Mouse (Mus musculus): ENCODE results near the gene Gm42674. TPM values are rescaled to one million over a fixed set of nuclear protein-coding genes. Genes with fewer than 3 reads are reported as not detected.

Gm42674 gene
- polyA plus RNA-seq, 1 experiment from 2014 or later, result not detected

DNA sequence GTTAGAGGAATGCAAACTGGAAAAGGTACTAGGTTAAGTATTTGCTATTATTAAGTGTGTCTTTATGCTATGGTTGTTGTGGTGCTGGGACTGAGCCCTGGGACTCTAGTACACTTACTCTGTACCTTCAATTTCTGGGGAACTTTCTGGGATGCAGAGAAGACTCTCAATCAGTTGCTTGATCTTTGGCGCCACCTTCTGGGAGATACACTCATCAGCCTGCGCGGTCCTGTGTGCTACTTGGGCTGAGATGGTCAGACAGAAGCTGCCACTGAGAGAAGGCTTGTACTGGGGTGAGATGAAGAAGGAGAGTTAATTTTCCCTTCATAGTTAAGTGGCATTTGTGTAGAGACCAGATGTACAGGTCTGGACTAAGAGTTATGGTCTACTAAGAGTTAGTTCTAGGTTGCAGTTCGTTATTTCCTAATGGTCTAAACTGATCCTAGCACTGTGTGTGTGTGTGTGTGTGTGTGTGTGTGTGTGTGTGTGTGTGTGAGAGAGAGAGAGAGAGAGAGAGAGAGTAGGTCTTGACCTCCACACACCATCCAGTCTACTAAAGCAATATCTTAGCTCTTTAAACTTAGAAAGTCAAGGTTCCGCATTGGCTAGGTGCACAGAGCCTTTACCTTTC, 51.3 kb downstream of the Gm42674 start:
- no peak overlapping the region for H3K4me2 ChIP-seq (ENCODE audit: low read length)
- no peaks in the 10 kb centered on the region for H3K9me3 ChIP-seq (ENCODE audit: control insufficient read depth, low read length)
- H3K4me1 ChIP-seq (ENCODE audit: control insufficient read depth in 2 of 2, insufficient read depth in 2 of 2, low read length in 2 of 2), result no peaks in the 10 kb centered on the region
- no peaks in the 10 kb centered on the region; the same call in 1 of the 2 replicates for H3K27me3 ChIP-seq (ENCODE audit: control insufficient read depth, insufficient read depth, low read length)
- no peak for ATAC-seq (ENCODE audit: insufficient number of reproducible peaks, insufficient read depth, low FRiP score, low read depth)
- WGBS, result 35% methylated on average over 5 of the region's 5 CpGs
- H3K36me3 ChIP-seq (ENCODE audit: control insufficient read depth, insufficient read depth, low read length), result no peaks in the 10 kb centered on the region
- no peak overlapping the region for H3K4me3 ChIP-seq (ENCODE audit: control insufficient read depth in 1 of 2, insufficient read depth in 1 of 2, low read depth in 1 of 2, low read length in 2 of 2)
- H3K9ac ChIP-seq (ENCODE audit: low read length), result no peak overlapping the region
- H3K27ac ChIP-seq (replicated peaks in 1 of 2; ENCODE audit: control insufficient read depth in 1 of 2, insufficient read depth in 1 of 2, low read depth in 2 of 2, low read length in 2 of 2), result no peak overlapping the region

DNA sequence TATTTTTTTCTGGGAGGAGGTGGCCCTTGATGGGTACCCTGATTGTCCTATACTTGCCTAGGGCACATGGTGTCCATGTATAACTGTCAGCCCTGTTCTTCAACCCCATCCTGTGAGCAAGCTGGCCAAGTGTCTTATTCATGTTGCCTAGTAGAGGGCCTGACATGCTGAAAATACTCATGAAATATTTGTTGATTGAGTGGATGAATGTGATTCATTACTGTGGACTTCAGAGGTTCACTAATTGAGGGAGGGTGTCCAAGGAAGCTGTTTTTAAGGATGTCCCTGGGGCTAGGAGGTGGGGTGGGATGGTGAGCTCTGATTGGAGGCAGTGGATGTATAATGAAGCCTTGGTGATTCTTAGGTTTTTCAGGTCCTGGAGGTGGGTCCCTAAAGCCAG, 52.0 kb downstream of the Gm42674 start, which contains the start of gene S100a7a:
TSS of gene S100a7a (plus strand) at position 301 of the 400 bp plus-strand sequence.
- H3K9ac ChIP-seq (ENCODE audit: low read length), result no peak within 1 kb of the TSS
- no peak within 1 kb of the TSS for H3K4me2 ChIP-seq (ENCODE audit: low read length)
- no peaks in the 10 kb centered on the region for H3K36me3 ChIP-seq (ENCODE audit: control insufficient read depth, insufficient read depth, low read length)
- H3K27me3 ChIP-seq (ENCODE audit: control insufficient read depth, insufficient read depth, low read length), result no peaks in the 10 kb centered on the region; the same call in 1 of the 2 replicates
- no peaks in the 10 kb centered on the region for H3K4me1 ChIP-seq (ENCODE audit: control insufficient read depth in 2 of 2, insufficient read depth in 2 of 2, low read length in 2 of 2)
- ATAC-seq (ENCODE audit: insufficient number of reproducible peaks, insufficient read depth, low FRiP score, low read depth), result no peak
- H3K27ac ChIP-seq (replicated peaks in 1 of 2; ENCODE audit: control insufficient read depth in 1 of 2, insufficient read depth in 1 of 2, low read depth in 2 of 2, low read length in 2 of 2), result no peak within 1 kb of the TSS
- H3K9me3 ChIP-seq (ENCODE audit: control insufficient read depth, low read length), result no peaks in the 10 kb centered on the region
- H3K4me3 ChIP-seq (ENCODE audit: control insufficient read depth in 1 of 2, insufficient read depth in 1 of 2, low read depth in 1 of 2, low read length in 2 of 2), result no peak within 1 kb of the TSS

Other genes starting within 250 kb of the Gm42674 start
- gene Slc27a3, start 212.0 kb upstream of the Gm42674 start, polyA plus RNA-seq (2014; fragmentation: Nextera tagmentation; extraction: Ambion mirVana), result 4.3 and 4.6 TPM in 2 replicates
- gene Ints3, start 168.3 kb upstream of the Gm42674 start, polyA plus RNA-seq (2014; fragmentation: Nextera tagmentation; extraction: Ambion mirVana), result 21.0 and 22.1 TPM in 2 replicates
- gene Npr1, start 136.0 kb upstream of the Gm42674 start, polyA plus RNA-seq (2014; fragmentation: Nextera tagmentation; extraction: Ambion mirVana), result 11.6 and 11.8 TPM in 2 replicates
- gene Ilf2, start 125.8 kb upstream of the Gm42674 start, polyA plus RNA-seq (2014; fragmentation: Nextera tagmentation; extraction: Ambion mirVana), result 110 and 112 TPM in 2 replicates
- 83.8 and 89.3 TPM in 2 replicates for gene Snapin, start 110.9 kb upstream of the Gm42674 start, polyA plus RNA-seq (2014; fragmentation: Nextera tagmentation; extraction: Ambion mirVana)
- gene Chtop, start 92.4 kb upstream of the Gm42674 start, polyA plus RNA-seq (2014; fragmentation: Nextera tagmentation; extraction: Ambion mirVana), result 60.2 and 65.7 TPM in 2 replicates
- gene S100a1, start 87.5 kb upstream of the Gm42674 start, polyA plus RNA-seq (2014; fragmentation: Nextera tagmentation; extraction: Ambion mirVana), result 319 and 338 TPM in 2 replicates
- gene S100a13, start 87.5 kb upstream of the Gm42674 start, polyA plus RNA-seq (2014; fragmentation: Nextera tagmentation; extraction: Ambion mirVana), result 86.9 and 99.9 TPM in 2 replicates
- gene S100a14, start 75.0 kb upstream of the Gm42674 start, polyA plus RNA-seq (2014; fragmentation: Nextera tagmentation; extraction: Ambion mirVana), result not detected in 2 replicates
- gene S100a16, start 64.7 kb upstream of the Gm42674 start, polyA plus RNA-seq (2014; fragmentation: Nextera tagmentation; extraction: Ambion mirVana), result 80.7 and 84.0 TPM in 2 replicates
- gene S100a3, start 41.3 kb upstream of the Gm42674 start, polyA plus RNA-seq (2014; fragmentation: Nextera tagmentation; extraction: Ambion mirVana), result 0.32 TPM in 2 replicates
- gene S100a2, start 11.7 kb upstream of the Gm42674 start, polyA plus RNA-seq (2014; fragmentation: Nextera tagmentation; extraction: Ambion mirVana), result not detected in 2 replicates
- 2.5 and 3.8 TPM in 2 replicates for gene S100a4, start 1.9 kb downstream of the Gm42674 start, polyA plus RNA-seq (2014; fragmentation: Nextera tagmentation; extraction: Ambion mirVana)
- not detected in 2 replicates for gene S100a5, start 6.6 kb downstream of the Gm42674 start, polyA plus RNA-seq (2014; fragmentation: Nextera tagmentation; extraction: Ambion mirVana)
- 43.9 and 49.8 TPM in 2 replicates for gene S100a6, start 11.0 kb downstream of the Gm42674 start, polyA plus RNA-seq (2014; fragmentation: Nextera tagmentation; extraction: Ambion mirVana)
- not detected in 2 replicates for gene S100a7a, start 52.1 kb downstream of the Gm42674 start, polyA plus RNA-seq (2014; fragmentation: Nextera tagmentation; extraction: Ambion mirVana)
- gene S100a8, start 67.1 kb downstream of the Gm42674 start, polyA plus RNA-seq (2014; fragmentation: Nextera tagmentation; extraction: Ambion mirVana), result 6.5 and 13.7 TPM in 2 replicates
- gene S100a9, start 93.8 kb downstream of the Gm42674 start, polyA plus RNA-seq (2014; fragmentation: Nextera tagmentation; extraction: Ambion mirVana), result 2.7 and 11.4 TPM in 2 replicates
- gene Pglyrp4, start 125.0 kb downstream of the Gm42674 start, polyA plus RNA-seq (2014; fragmentation: Nextera tagmentation; extraction: Ambion mirVana), result not detected in 2 replicates
- gene Gm5849, start 176.0 kb downstream of the Gm42674 start, polyA plus RNA-seq (2014; fragmentation: Nextera tagmentation; extraction: Ambion mirVana), result not detected in 2 replicates

Measured in heart, embryonic 14.5 days (tissue).